Mouse (Mus musculus): ENCODE data around the gene Lamtor2. TPM values are rescaled to one million over a fixed set of nuclear protein-coding genes. Genes with fewer than 3 reads are reported as not detected.
A peak's percentile ranks its signal among the peaks of the same experiment; 100 is the strongest.

Gene Lamtor2
- total and polyA plus RNA-seq, 3 experiments, result 125 to 188 TPM; not detected in 1

GRCm38 (mm10) chr3:88500655-88501365, 52.1 kb downstream of the Lamtor2 start:
- peak overlapping the region; percentile 82 to 88 for H3K4me3 ChIP-seq (ENCODE audit: control insufficient read depth in 1 of 2, insufficient read depth in 1 of 2, low read depth in 2 of 2, low read length in 2 of 2)
- H3K9me3 ChIP-seq (replicated peaks; ENCODE audit: insufficient read depth, low read length), result no peaks in the 10 kb centered on the region
- no peak for DNase-seq (ENCODE audit: low read depth, low spot score)
- H3K36me3 ChIP-seq (ENCODE audit: control insufficient read depth in 1 of 2, insufficient read depth in 2 of 2, low read length in 2 of 2), result peaks cover 2 to 44% of the 10 kb centered on the region in 2 experiments; a peak in 3 of 4 replicates
- peak overlapping the region; percentile 95 for H3K27ac ChIP-seq (ENCODE audit: control insufficient read depth, low read depth, low read length)
- H3K4me1 ChIP-seq (ENCODE audit: control insufficient read depth in 1 of 2, insufficient read depth in 2 of 2, low read length in 2 of 2), result peaks cover 19 to 47% of the 10 kb centered on the region in 2 experiments
- H3K9ac ChIP-seq (ENCODE audit: control insufficient read depth, low read depth, low read length, poor library complexity, severe bottlenecking), result peak overlapping the region; percentile 76
- H3K79me2 ChIP-seq (ENCODE audit: control insufficient read depth, insufficient read depth, low read length, poor library complexity), result peaks cover 42% of the 10 kb centered on the region
- TF ChIP-seq ZNF384 (IDR thresholded peaks at IDR 0.05; ENCODE audit: low read depth, low read length) (no peak), POLR2AphosphoS2 (IDR thresholded peaks at IDR 0.05; ENCODE audit: low read length) (no peak), USF1 (IDR thresholded peaks at IDR 0.05; ENCODE audit: low read depth, low read length) (no peak), SIN3A (IDR thresholded peaks at IDR 0.05; ENCODE audit: low read length) (0 out of 2 replicates have a peak, but pooled peaks have one; percentile 8)
- no peaks in the 10 kb centered on the region for H3K27me3 ChIP-seq (ENCODE audit: control insufficient read depth in 1 of 2, insufficient read depth in 2 of 2, low read length in 2 of 2)

DNA sequence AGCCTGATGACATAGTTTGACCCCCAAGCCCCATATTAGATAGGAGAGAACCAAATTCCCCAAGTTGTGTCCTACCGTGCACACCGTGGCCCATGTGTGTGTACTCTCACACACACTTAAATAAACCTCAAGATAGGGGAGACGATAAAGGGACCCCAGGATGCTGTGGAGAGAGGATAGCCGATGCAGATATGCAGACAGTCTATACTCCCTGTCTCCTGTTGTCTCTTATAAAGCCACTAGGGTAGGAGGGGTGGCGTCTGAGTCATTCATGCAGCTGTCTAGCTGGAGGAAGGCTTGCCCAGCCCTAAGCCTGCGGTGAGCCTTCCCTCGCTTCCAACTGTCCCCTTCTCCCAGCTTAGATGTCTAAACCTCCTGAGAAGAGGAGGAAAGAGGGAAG, 52.8 kb downstream of the Lamtor2 start:
- peaks cover 23 to 47% of the 10 kb centered on the region in 2 experiments for H3K4me1 ChIP-seq (ENCODE audit: control insufficient read depth in 1 of 2, insufficient read depth in 2 of 2, low read length in 2 of 2)

More for the DNA sequence above, 52.8 kb downstream of the Lamtor2 start:
- peaks cover 2 to 48% of the 10 kb centered on the region in 2 experiments; a peak in 3 of 4 replicates for H3K36me3 ChIP-seq (ENCODE audit: control insufficient read depth in 1 of 2, insufficient read depth in 2 of 2, low read length in 2 of 2)
- H3K4me3 ChIP-seq (ENCODE audit: control insufficient read depth in 1 of 2, insufficient read depth in 1 of 2, low read depth in 2 of 2, low read length in 2 of 2), result no peak overlapping the region
- H3K9ac ChIP-seq (ENCODE audit: control insufficient read depth, low read depth, low read length, poor library complexity, severe bottlenecking), result peak overlapping the region; percentile 76
- DNase-seq (ENCODE audit: low read depth, low spot score), result peak; percentile 87
- no peaks in the 10 kb centered on the region for H3K27me3 ChIP-seq (ENCODE audit: control insufficient read depth in 1 of 2, insufficient read depth in 2 of 2, low read length in 2 of 2)
- H3K9me3 ChIP-seq (replicated peaks; ENCODE audit: insufficient read depth, low read length), result no peaks in the 10 kb centered on the region
- H3K27ac ChIP-seq (ENCODE audit: control insufficient read depth, low read depth, low read length), result peak overlapping the region; percentile 95
- TF ChIP-seq TBP (IDR thresholded peaks at IDR 0.05; ENCODE audit: low read depth, low read length) (peak; percentile 50), ETS1 (IDR thresholded peaks at IDR 0.05; ENCODE audit: low read depth, low read length) (peak; percentile 74), EP300 (IDR thresholded peaks at IDR 0.05; ENCODE audit: low read depth in 1 of 2, low read length in 2 of 2) (peak; percentile 38 to 72; a peak in 2 of 4 replicates), JUND (IDR thresholded peaks at IDR 0.05; ENCODE audit: low read depth, low read length) (0 out of 2 replicates have a peak, but pooled peaks have one; percentile 43), SIN3A (IDR thresholded peaks at IDR 0.05; ENCODE audit: low read length) (peak; percentile 37; the same call in 1 of the 2 replicates), POLR2A (IDR thresholded peaks at IDR 0.05; ENCODE audit: control insufficient read depth in 1 of 2, insufficient read depth in 1 of 2, low read depth in 1 of 2, low read length in 2 of 2, poor library complexity in 1 of 2) (peak in 1 of 2 experiments; percentile 40; a peak in 1 of 4 replicates), CTCF (IDR thresholded peaks at IDR 0.05 in 2 of 3, conservative IDR thresholded peaks at IDR 0.05 in 1 of 3; ENCODE audit: control insufficient read depth in 1 of 3, insufficient read depth in 1 of 3, low read depth in 2 of 3, low read length in 3 of 3, poor library complexity in 1 of 3, severe bottlenecking in 1 of 3) (peak in 2 of 3 experiments; percentile 19 to 30; a peak in 3 of 6 replicates), CHD1 (IDR thresholded peaks at IDR 0.05; ENCODE audit: low read depth, low read length) (no peak), TAL1 (IDR thresholded peaks at IDR 0.05; ENCODE audit: low read length) (peak; percentile 31), GATA1 (IDR thresholded peaks at IDR 0.05; ENCODE audit: low read depth, low read length) (peak; percentile 58), HCFC1 (IDR thresholded peaks at IDR 0.05; ENCODE audit: low read depth, low read length) (no peak), GABPA (IDR thresholded peaks at IDR 0.05; ENCODE audit: low read depth, low read length) (no peak)
- H3K79me2 ChIP-seq (ENCODE audit: control insufficient read depth, insufficient read depth, low read length, poor library complexity), result peaks cover 44% of the 10 kb centered on the region

Other genes with a start within 250 kb of the Lamtor2 start
- gene Glmp, start 228.1 kb downstream of the Lamtor2 start, total RNA-seq (2012; rRNA removed), result 47.6 and 48.3 TPM in 2 replicates
- 100 to 1,000 TPM in 1 of 2 experiments, not detected in 1; 181 TPM for gene Glmp, start 228.1 kb downstream of the Lamtor2 start, polyA plus RNA-seq (2012; ENCODE audit: insufficient read depth in 1 of 2, insufficient read length in 2 of 2, low read depth in 1 of 2, low replicate concordance in 2 of 2, missing spikeins in 1 of 2)
- gene Tmem79, start 216.9 kb downstream of the Lamtor2 start, total RNA-seq (2012; rRNA removed), result 2.2 TPM in 2 replicates
- 1 to 10 TPM in 1 of 2 experiments, not detected in 1; 3.7 TPM for gene Tmem79, start 216.9 kb downstream of the Lamtor2 start, polyA plus RNA-seq (2012; ENCODE audit: insufficient read depth in 1 of 2, insufficient read length in 2 of 2, low read depth in 1 of 2, low replicate concordance in 2 of 2, missing spikeins in 1 of 2)
- gene Smg5, start 216.8 kb downstream of the Lamtor2 start, total RNA-seq (2012; rRNA removed), result 87.3 and 97.9 TPM in 2 replicates
- 100 to 1,000 TPM; 123 to 148 TPM for gene Smg5, start 216.8 kb downstream of the Lamtor2 start, polyA plus RNA-seq (2012; ENCODE audit: insufficient read depth in 1 of 2, insufficient read length in 2 of 2, low read depth in 1 of 2, low replicate concordance in 2 of 2, missing spikeins in 1 of 2)
- not detected in 2 replicates for gene Paqr6, start 188.5 kb downstream of the Lamtor2 start, total RNA-seq (2012; rRNA removed)
- gene Paqr6, start 188.5 kb downstream of the Lamtor2 start, polyA plus RNA-seq (2012; ENCODE audit: insufficient read depth in 1 of 2, insufficient read length in 2 of 2, low read depth in 1 of 2, low replicate concordance in 2 of 2, missing spikeins in 1 of 2), result under 1 TPM in 1 of 2 experiments, not detected in 1; 0.11 TPM
- 0.16 TPM in 1 of 2 replicates, not detected in the other for gene Bglap3, start 180.3 kb downstream of the Lamtor2 start, total RNA-seq (2012; rRNA removed)
- gene Bglap3, start 180.3 kb downstream of the Lamtor2 start, polyA plus RNA-seq (2012; ENCODE audit: insufficient read depth in 1 of 2, insufficient read length in 2 of 2, low read depth in 1 of 2, low replicate concordance in 2 of 2, missing spikeins in 1 of 2), result not detected
- not detected in 2 replicates for gene Bglap2, start 174.4 kb downstream of the Lamtor2 start, total RNA-seq (2012; rRNA removed)
- not detected for gene Bglap2, start 174.4 kb downstream of the Lamtor2 start, polyA plus RNA-seq (2012; ENCODE audit: insufficient read depth in 1 of 2, insufficient read length in 2 of 2, low read depth in 1 of 2, low replicate concordance in 2 of 2, missing spikeins in 1 of 2)
- not detected in 2 replicates for gene Bglap, start 168.6 kb downstream of the Lamtor2 start, total RNA-seq (2012; rRNA removed)
- under 1 TPM in 1 of 2 experiments, not detected in 1; 0.17 TPM for gene Bglap, start 168.6 kb downstream of the Lamtor2 start, polyA plus RNA-seq (2012; ENCODE audit: insufficient read depth in 1 of 2, insufficient read length in 2 of 2, low read depth in 1 of 2, low replicate concordance in 2 of 2, missing spikeins in 1 of 2)
- 139 and 144 TPM in 2 replicates for gene Pmf1, start 142.7 kb downstream of the Lamtor2 start, total RNA-seq (2012; rRNA removed)
- 100 to 1,000 TPM in 1 of 2 experiments, not detected in 1; 357 TPM for gene Pmf1, start 142.7 kb downstream of the Lamtor2 start, polyA plus RNA-seq (2012; ENCODE audit: insufficient read depth in 1 of 2, insufficient read length in 2 of 2, low read depth in 1 of 2, low replicate concordance in 2 of 2, missing spikeins in 1 of 2)
- gene Slc25a44, start 127.9 kb downstream of the Lamtor2 start, total RNA-seq (2012; rRNA removed), result 26.2 and 30.5 TPM in 2 replicates
- gene Slc25a44, start 127.9 kb downstream of the Lamtor2 start, polyA plus RNA-seq (2012; ENCODE audit: insufficient read depth in 1 of 2, insufficient read length in 2 of 2, low read depth in 1 of 2, low replicate concordance in 2 of 2, missing spikeins in 1 of 2), result 10 to 100 TPM in 1 of 2 experiments, not detected in 1; 34.6 TPM
- gene Sema4a, start 91.9 kb downstream of the Lamtor2 start, total RNA-seq (2012; rRNA removed), result 31.4 and 45.3 TPM in 2 replicates
- 10 to 100 TPM in 1 of 2 experiments, not detected in 1; 33.5 TPM for gene Sema4a, start 91.9 kb downstream of the Lamtor2 start, polyA plus RNA-seq (2012; ENCODE audit: insufficient read depth in 1 of 2, insufficient read length in 2 of 2, low read depth in 1 of 2, low replicate concordance in 2 of 2, missing spikeins in 1 of 2)
- gene Lmna, start 43.1 kb downstream of the Lamtor2 start, total RNA-seq (2012; rRNA removed), result 388 and 394 TPM in 2 replicates
- 100 to 1,000 TPM; 128 to 302 TPM for gene Lmna, start 43.1 kb downstream of the Lamtor2 start, polyA plus RNA-seq (2012; ENCODE audit: insufficient read depth in 1 of 2, insufficient read length in 2 of 2, low read depth in 1 of 2, low replicate concordance in 2 of 2, missing spikeins in 1 of 2)
- 4.3 and 5.5 TPM in 2 replicates for gene Mex3a, start 20.7 kb downstream of the Lamtor2 start, total RNA-seq (2012; rRNA removed)
- 10 to 100 TPM in 1 of 2 experiments, not detected in 1; 10.1 TPM for gene Mex3a, start 20.7 kb downstream of the Lamtor2 start, polyA plus RNA-seq (2012; ENCODE audit: insufficient read depth in 1 of 2, insufficient read length in 2 of 2, low read depth in 1 of 2, low replicate concordance in 2 of 2, missing spikeins in 1 of 2)
- 0.75 and 0.96 TPM in 2 replicates for gene Rab25, start 4.8 kb downstream of the Lamtor2 start, total RNA-seq (2012; rRNA removed)
- 1 to 10 TPM in 1 of 2 experiments, not detected in 1; 1.9 TPM for gene Rab25, start 4.8 kb downstream of the Lamtor2 start, polyA plus RNA-seq (2012; ENCODE audit: insufficient read depth in 1 of 2, insufficient read length in 2 of 2, low read depth in 1 of 2, low replicate concordance in 2 of 2, missing spikeins in 1 of 2)
- 73.0 and 83.0 TPM in 2 replicates for gene Ubqln4, start 684 bp upstream of the Lamtor2 start, total RNA-seq (2012; rRNA removed)
- 100 to 1,000 TPM in 1 of 2 experiments, 10 to 100 TPM in 1; 43.6 to 171 TPM for gene Ubqln4, start 684 bp upstream of the Lamtor2 start, polyA plus RNA-seq (2012; ENCODE audit: insufficient read depth in 1 of 2, insufficient read length in 2 of 2, low read depth in 1 of 2, low replicate concordance in 2 of 2, missing spikeins in 1 of 2)
- gene Ssr2, start 22.8 kb upstream of the Lamtor2 start, total RNA-seq (2012; rRNA removed), result 500 and 594 TPM in 2 replicates
- 100 to 1,000 TPM; 176 to 706 TPM for gene Ssr2, start 22.8 kb upstream of the Lamtor2 start, polyA plus RNA-seq (2012; ENCODE audit: insufficient read depth in 1 of 2, insufficient read length in 2 of 2, low read depth in 1 of 2, low replicate concordance in 2 of 2, missing spikeins in 1 of 2)
- gene Arhgef2, start 52.9 kb upstream of the Lamtor2 start, total RNA-seq (2012; rRNA removed), result 113 and 131 TPM in 2 replicates
- gene Arhgef2, start 52.9 kb upstream of the Lamtor2 start, polyA plus RNA-seq (2012; ENCODE audit: insufficient read depth in 1 of 2, insufficient read length in 2 of 2, low read depth in 1 of 2, low replicate concordance in 2 of 2, missing spikeins in 1 of 2), result 100 to 1,000 TPM in 1 of 2 experiments, not detected in 1; 183 TPM
- gene Rxfp4, start 100.1 kb upstream of the Lamtor2 start, total RNA-seq (2012; rRNA removed), result 0.08 TPM in 1 of 2 replicates, not detected in the other
- gene Rxfp4, start 100.1 kb upstream of the Lamtor2 start, polyA plus RNA-seq (2012; ENCODE audit: insufficient read depth in 1 of 2, insufficient read length in 2 of 2, low read depth in 1 of 2, low replicate concordance in 2 of 2, missing spikeins in 1 of 2), result under 1 TPM in 1 of 2 experiments, not detected in 1; 0.06 TPM
- 43.4 and 47.4 TPM in 2 replicates for gene Khdc4, start 132.7 kb upstream of the Lamtor2 start, total RNA-seq (2012; rRNA removed)
- 10 to 100 TPM in 1 of 2 experiments, not detected in 1; 71.0 TPM for gene Khdc4, start 132.7 kb upstream of the Lamtor2 start, polyA plus RNA-seq (2012; ENCODE audit: insufficient read depth in 1 of 2, insufficient read length in 2 of 2, low read depth in 1 of 2, low replicate concordance in 2 of 2, missing spikeins in 1 of 2)
- 28.7 and 38.6 TPM in 2 replicates for gene Rit1, start 163.8 kb upstream of the Lamtor2 start, total RNA-seq (2012; rRNA removed)
- gene Rit1, start 163.8 kb upstream of the Lamtor2 start, polyA plus RNA-seq (2012; ENCODE audit: insufficient read depth in 1 of 2, insufficient read length in 2 of 2, low read depth in 1 of 2, low replicate concordance in 2 of 2, missing spikeins in 1 of 2), result 10 to 100 TPM in 1 of 2 experiments, not detected in 1; 34.1 TPM
- 0.19 and 0.56 TPM in 2 replicates for gene Syt11, start 222.1 kb upstream of the Lamtor2 start, total RNA-seq (2012; rRNA removed)
- 1 to 10 TPM in 1 of 2 experiments, not detected in 1; 1.4 TPM for gene Syt11, start 222.1 kb upstream of the Lamtor2 start, polyA plus RNA-seq (2012; ENCODE audit: insufficient read depth in 1 of 2, insufficient read length in 2 of 2, low read depth in 1 of 2, low replicate concordance in 2 of 2, missing spikeins in 1 of 2)

Data from MEL (cell line).